Mouse (Mus musculus) liver (tissue): ENCODE data around the gene Prrt4.
"Not testable (repeated sequence)": the region's sequence is repeated elsewhere in the genome, so short reads cannot be mapped to it uniquely, and the experiment has no call there.

Experiments used
- DNase-seq: peaks from one replicate; pipeline ENCODE4 v3.0.0-alpha.2; 2020; ENCODE audit warnings: mixed read lengths

Prrt4 gene

GRCm38 (mm10) chr6:29198309-29199222, 19.2 kb upstream of the Prrt4 start:
- DNase-seq, result peak; percentile 81

- no peak for DNase-seq
These were observed 16.7 kb upstream of the Prrt4 start for GRCm38 (mm10) chr6:29195846-29196698.

GRCm38 (mm10) chr6:29195146-29195545, 15.8 kb upstream of the Prrt4 start:
- no peak for DNase-seq

- DNase-seq, result no peak
These were observed 14.8 kb upstream of the Prrt4 start for GRCm38 (mm10) chr6:29193961-29194750.

GRCm38 (mm10) chr6:29187936-29188335, 8.6 kb upstream of the Prrt4 start:
- no peak for DNase-seq

- DNase-seq, result no peak
These were observed 459 bp upstream of the Prrt4 start for GRCm38 (mm10) chr6:29179843-29180242.

- no peak for DNase-seq
These were observed 1.2 kb downstream of the Prrt4 start for GRCm38 (mm10) chr6:29177901-29178879.

- DNase-seq, result no peak
These were observed 4.3 kb downstream of the Prrt4 start for GRCm38 (mm10) chr6:29175113-29175512.

GRCm38 (mm10) chr6:29174368-29174767, 5.0 kb downstream of the Prrt4 start:
- no peak for DNase-seq

GRCm38 (mm10) chr6:29170952-29171388, 8.4 kb downstream of the Prrt4 start:
- peak; percentile 74 for DNase-seq

- DNase-seq, result peak; percentile 14
These were observed 9.1 kb downstream of the Prrt4 start for GRCm38 (mm10) chr6:29170063-29170921.

- no peak for DNase-seq
These were observed 9.7 kb downstream of the Prrt4 start for GRCm38 (mm10) chr6:29169675-29170062.

- DNase-seq, result no peak
These were observed 10.5 kb downstream of the Prrt4 start for GRCm38 (mm10) chr6:29168871-29169270.

- DNase-seq, result no peak
These were observed 13.2 kb downstream of the Prrt4 start for GRCm38 (mm10) chr6:29166196-29166595.

- peak; percentile 83 for DNase-seq
These were observed 14.8 kb downstream of the Prrt4 start, which contains the start of gene Rbm28 for GRCm38 (mm10) chr6:29164314-29165244. Gene Rbm28, minus strand, starts transcription at chr6:29165006.

GRCm38 (mm10) chr6:29161291-29161690, 18.1 kb downstream of the Prrt4 start:
- DNase-seq, result not testable (repeated sequence)

GRCm38 (mm10) chr6:29160786-29161185, 18.6 kb downstream of the Prrt4 start:
- DNase-seq, result no peak

- DNase-seq, result no peak
These were observed 23.1 kb downstream of the Prrt4 start for GRCm38 (mm10) chr6:29156326-29156725.

GRCm38 (mm10) chr6:29150001-29150400, 29.4 kb downstream of the Prrt4 start:
- no peak for DNase-seq
